Mouse (Mus musculus) frontal cortex, postnatal 25 days (tissue): Measurements from ENCODE around the gene Btd.
"Not testable (repeated sequence)": the region's sequence is repeated elsewhere in the genome, so short reads cannot be mapped to it uniquely, and the experiment has no call there.

Experiments used
- DNase-seq, 2 experiments: peaks; one replicate each; pipeline ENCODE4 v3.0.0; 2022; ENCODE audit warnings: low spot score in 2 of 2

The Btd gene

GRCm38 (mm10) chr14:31640890-31641505 lies at the start of gene Btd, which contains the start of gene Hacl1:
Btd (plus strand) TSS chr14:31641028.
Hacl1 (minus strand) TSS chr14:31641286.
- peak; percentile 71 to 76 for DNase-seq

DNA sequence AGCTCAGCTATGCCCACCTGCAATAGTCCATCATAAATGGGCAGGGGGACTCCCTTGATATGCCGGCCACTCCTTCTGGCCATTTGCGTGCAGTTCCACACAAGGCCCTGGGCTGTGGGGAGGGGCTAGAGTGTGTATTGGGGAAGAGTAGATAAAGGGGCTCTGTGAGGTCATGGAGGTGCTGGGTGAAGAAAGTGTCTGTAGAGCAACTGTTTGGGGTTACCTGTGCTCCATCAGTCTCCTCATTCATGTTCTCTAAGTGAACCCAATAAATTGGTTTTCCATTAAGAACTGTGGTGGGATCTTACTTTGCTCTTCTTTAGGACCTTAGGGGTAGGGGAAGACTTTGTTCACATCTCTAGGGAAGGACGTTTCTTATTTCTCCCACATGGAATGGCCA lies 49.6 kb upstream of the Btd start, which contains the start of gene Colq:
Gene Colq (minus strand): TSS at position 101 of the 400 bp plus-strand sequence.
- no peak for DNase-seq

GRCm38 (mm10) chr14:31593036-31593435 lies 47.8 kb upstream of the Btd start:
- no peak for DNase-seq

DNA sequence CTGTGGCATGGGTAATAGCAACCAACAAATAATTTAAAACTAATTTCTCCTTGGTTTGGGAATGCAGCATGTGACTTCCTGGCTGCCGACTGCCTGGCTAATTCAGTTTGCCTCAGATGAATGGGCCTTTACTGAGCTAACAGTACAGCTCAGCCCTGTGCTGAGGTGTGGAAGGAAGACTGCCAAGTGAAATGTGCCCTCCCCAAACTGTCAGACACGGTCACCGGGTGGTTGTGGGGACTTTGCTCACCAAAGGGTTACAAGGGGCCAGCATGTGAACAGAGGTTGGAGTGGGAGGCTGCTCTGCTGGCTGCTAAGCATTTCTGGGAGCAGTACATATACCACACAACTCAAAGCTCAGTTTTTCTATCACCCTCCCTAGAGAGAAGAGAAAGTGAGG lies 46.1 kb upstream of the Btd start:
- no peak for DNase-seq

GRCm38 (mm10) chr14:31596408-31596807 lies 44.4 kb upstream of the Btd start:
- no peak for DNase-seq

GRCm38 (mm10) chr14:31597446-31597845 lies 43.4 kb upstream of the Btd start:
- DNase-seq: no peak

DNA sequence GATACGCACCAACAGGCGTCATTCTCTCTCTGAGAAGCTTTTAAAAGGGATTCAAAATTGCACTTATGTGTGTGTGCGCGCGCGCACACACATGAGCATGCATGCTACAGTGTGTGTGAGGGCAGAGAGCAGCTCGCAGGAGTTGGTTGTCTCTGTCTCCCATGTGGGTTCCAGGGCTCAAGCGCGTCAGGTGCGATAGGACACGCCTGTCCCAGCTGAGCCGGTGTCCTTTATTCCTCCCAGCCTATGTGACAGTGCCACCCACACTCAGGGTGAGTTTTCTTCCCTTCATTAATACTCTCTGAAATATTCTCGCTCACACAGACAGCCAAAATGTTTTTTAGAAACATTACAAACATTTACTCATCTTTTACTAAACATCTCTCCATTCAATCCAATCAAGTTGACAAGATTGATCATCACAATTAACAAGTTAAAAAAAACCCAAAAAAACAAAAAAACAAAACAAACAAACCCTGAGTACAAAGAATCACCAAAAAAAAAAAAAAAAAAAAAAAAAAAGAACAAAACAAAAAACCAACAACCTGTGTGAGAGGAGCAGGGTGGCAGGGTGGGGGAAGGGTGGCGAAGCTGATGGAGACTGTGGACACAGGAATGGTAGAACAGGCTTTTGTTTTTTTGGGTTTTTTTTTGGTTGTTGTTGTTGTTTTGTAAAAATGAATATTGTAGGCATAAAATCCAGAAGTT lies 38.8 kb upstream of the Btd start:
- DNase-seq: no peak

- not testable (repeated sequence) for DNase-seq
These were observed 38.2 kb upstream of the Btd start for GRCm38 (mm10) chr14:31602616-31602979.

DNA sequence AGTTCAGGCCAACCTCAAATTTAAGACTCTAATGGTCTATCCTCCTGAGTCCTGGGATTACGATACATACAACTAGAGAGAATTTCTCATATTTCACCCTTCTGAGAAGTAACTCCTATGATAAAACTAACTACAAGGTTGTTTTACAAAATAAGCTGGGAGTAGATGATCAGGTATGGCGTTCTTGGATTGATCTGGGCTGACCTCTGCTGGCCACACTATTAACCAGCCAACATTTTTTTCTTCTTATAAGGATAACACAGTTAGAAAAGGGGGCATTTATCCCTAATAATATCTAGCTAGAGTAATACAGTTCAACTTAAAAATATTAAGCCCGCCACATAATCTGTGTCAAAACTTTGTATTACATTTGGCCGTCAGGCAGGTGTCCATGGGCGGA lies 35.9 kb upstream of the Btd start:
- no peak for DNase-seq

GRCm38 (mm10) chr14:31605514-31605913 lies 35.3 kb upstream of the Btd start:
- no peak for DNase-seq

GRCm38 (mm10) chr14:31611986-31612385 lies 28.8 kb upstream of the Btd start:
- no peak for DNase-seq

- DNase-seq: no peak
These were observed 27.2 kb upstream of the Btd start for GRCm38 (mm10) chr14:31613671-31614070.

- no peak for DNase-seq
These were observed 23.6 kb upstream of the Btd start for GRCm38 (mm10) chr14:31617204-31617603.

DNA sequence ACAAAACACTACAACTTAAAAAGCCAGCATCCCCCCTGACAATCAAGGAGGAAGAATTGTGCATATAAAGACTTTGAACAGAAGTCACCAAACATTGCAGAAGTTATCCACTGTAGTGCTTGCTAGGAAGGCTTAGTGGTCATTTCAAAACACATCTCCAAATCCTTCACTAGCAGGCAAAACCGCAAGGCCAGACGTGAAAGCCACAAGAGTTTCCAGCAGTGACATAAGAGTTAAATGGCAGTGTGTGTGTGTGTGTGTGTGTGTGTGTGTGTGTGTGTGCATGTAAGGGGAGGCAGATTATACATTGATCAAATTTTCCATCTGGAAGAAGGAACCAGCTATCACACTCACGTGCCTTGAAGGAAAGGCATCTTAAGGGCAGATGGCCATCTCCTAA lies 22.8 kb upstream of the Btd start:
- no peak for DNase-seq

DNA sequence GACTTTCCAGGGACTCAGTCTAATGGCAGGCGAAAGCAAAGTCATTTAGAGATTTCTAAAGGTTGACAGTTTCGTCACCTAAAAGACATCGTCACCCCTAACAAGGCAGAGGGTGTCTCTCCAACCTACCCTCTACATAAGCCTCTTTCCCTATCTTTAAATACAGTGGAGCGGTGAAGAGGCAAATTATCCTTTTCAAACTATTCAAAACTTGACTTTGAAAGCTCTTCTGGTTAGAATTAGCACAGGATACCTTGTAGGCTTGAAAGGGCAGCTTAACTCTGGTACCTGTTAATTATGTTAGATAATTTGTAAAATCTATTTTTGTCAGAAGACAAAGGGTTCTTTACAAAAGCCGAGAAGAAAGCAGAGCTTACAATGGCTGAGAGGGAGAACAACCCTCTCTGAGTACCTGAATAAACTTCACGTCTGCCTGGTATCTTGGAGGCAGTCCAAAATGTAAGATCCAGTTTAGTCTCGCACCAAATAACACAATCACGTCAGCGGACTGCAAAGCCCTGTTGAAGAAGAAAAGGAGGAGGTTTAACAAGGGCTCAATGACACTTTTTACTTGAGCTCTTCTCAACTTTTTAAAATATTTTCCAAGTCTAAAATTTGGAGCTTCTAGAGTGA lies 20.1 kb upstream of the Btd start:
- no peak for DNase-seq

DNA sequence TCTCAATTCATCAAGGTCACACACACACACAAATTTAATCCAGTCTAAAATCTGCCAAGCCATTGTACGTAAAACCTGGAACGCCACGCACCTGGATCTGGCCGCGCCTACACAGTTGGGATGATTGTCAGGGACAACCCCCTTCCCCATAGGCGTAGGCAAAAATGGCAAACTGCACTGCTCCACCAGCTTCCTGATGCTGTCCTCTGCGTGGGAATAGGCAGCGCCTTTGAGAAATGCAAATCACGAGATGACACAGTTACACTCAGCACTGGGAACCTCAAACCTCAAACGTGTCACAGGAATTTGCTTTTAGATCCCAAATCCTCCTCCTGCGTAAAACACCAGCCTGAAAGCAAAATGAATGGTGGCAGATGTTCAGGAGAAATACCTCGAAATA lies 18.1 kb upstream of the Btd start:
- peak; percentile 20 to 37 for DNase-seq

DNA sequence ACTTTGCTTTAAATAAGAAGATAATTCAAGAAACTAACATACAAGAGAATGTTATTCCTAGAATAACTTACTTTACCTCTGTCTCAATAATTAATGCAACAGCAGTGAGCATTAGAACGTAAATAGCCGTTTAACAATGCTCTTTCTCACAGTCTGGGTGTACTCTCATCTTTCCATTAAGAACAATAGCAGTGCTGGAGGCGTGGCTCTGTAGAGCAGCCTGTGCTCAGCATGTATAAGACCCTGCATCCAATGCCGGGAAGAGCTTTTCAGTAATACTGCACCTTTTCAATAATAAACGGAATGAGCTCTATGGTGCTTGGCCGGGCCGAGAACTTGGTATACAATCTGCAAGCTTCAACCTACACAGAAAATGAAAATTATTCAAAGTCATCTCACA lies 10.2 kb upstream of the Btd start:
- DNase-seq: no peak

DNA sequence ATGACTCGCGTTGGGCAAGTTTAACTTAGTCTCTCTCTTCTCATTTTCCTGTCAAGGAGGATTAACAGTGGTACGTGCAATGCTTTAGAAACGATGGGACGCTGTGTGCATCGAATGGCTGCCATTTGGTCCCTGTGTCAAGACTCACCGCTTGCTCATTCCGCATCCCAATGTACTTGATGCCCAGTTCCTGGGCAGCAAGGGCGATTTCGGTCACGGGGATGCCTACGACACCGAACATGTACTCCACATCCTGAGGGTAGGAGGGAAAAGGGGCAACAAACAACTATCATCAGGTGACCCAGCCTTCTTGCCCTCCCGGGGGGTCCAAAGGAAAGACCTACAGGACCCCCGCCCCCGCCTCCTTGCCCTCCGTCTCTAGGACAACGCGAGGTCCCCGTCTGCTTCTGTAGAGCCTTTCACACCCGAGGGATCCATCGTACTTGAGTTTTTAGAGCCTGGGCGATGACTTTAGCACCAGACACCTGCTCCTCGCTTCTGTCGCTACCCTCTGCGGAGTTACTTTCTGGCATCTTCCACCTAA lies 410 bp upstream of the Btd start, which contains the start of gene Gm49387:
Gene Gm49387 (minus strand): TSS at position 533 of the 544 bp plus-strand sequence.
- DNase-seq: peak in 1 of 2 experiments; percentile 11

- DNase-seq: no peak
These were observed 803 bp downstream of the Btd start for GRCm38 (mm10) chr14:31641506-31642155.

DNA sequence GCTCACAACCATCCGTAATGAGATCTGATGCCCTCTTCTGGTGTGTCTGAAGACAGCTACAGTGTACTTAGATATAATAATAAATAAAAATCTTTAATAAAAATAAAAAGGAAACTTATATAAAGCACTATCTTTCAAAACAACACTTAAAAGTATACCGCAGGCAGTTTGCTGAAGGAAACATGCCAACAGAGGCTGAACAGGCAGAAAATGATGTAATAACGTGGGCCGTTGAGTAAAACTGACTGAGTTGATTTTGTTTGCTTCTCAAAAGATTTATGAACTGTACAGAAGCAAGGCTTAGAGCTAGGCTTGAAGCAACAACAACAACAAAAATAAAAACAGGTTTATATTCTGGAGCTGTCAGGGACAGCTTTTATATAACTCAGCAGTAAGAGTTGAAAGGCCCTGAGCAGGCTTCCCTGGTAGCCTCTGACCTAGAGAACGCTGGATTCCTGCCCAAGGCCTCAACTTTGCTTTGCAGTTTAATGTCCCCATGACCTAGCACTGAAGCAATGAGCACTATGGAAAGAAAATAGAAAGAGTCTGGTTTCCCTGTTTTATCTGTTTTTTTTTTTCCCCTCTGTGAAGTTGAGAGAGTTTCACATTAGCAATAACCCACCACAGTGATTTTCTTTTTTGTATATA lies 3.5 kb downstream of the Btd start:
- no peak for DNase-seq

GRCm38 (mm10) chr14:31644931-31645547 lies 4.2 kb downstream of the Btd start:
- no peak for DNase-seq
